Mouse (Mus musculus) megakaryocyte, embryonic 14.5 days (primary cell): ENCODE measurements at regions not wholly inside any gene's neighbourhood (a gene's known extent, or its start where the extent isn't known, plus 50 kb on each side); places are given as distances from the start of the nearest gene placed in this dataset.
"Not testable (repeated sequence)": the region's sequence is repeated elsewhere in the genome, so short reads cannot be mapped to it uniquely, and the experiment has no call there.

ENCODE experiments used
- H3K27me3 ChIP-seq: replicated peaks from 2 replicates; pipeline ENCODE3; 2012; ENCODE audit warnings: inconsistent platforms
- H3K36me3 ChIP-seq: replicated peaks from 2 replicates; pipeline ENCODE3; 2012; ENCODE audit warnings: low read length, inconsistent platforms, mixed read lengths
- H3K4me1 ChIP-seq: 2 replicates; pipeline ENCODE4 v1.6.1; 2012; ENCODE audit warnings: inconsistent platforms
- H3K4me3 ChIP-seq: replicated peaks from 2 replicates; pipeline ENCODE3; 2012; ENCODE audit warnings: moderate library complexity, mild to moderate bottlenecking, inconsistent platforms
- H3K9me3 ChIP-seq: 2 replicates; pipeline ENCODE4 v1.6.1; 2012; ENCODE audit warnings: inconsistent platforms
- FLI1 ChIP-seq: IDR thresholded peaks from 2 replicates; pipeline ENCODE4 v1.6.1; 2012; ENCODE audit warnings: low read length, inconsistent platforms, mixed read lengths
- GATA1 ChIP-seq: IDR thresholded peaks from 3 replicates; pipeline ENCODE4 v1.6.1; 2012; ENCODE audit warnings: mixed read lengths, low read length, inconsistent platforms, borderline replicate concordance

DNA sequence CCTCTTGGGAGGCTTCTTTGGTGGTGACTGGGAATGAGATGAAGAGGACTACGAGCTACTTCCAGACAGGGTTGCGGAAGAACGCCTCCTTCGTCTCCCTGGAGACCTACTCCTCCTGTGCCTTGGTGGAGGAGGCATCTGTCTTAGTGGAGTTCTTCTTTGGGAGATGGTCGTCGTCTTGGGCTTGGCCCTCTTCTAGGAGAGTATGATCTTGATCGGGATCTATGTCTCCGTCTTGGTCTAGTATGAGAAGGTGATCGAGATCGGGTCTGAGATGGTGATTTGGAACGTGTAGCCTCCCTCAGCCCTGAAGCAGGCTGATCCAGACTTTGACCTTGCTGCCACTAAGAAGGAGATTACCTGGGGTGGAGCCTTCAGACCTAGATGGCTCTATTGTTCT is 276.3 kb downstream of the 1810013L24Rik start:
- TF ChIP-seq FLI1 (no peak), GATA1 (no peak)
- no peak overlapping the region for H3K4me3 ChIP-seq
- H3K4me1 ChIP-seq, result no peaks in the 10 kb centered on the region
- H3K9me3 ChIP-seq, result peaks cover 29% of the 10 kb centered on the region
- H3K36me3 ChIP-seq, result no peaks in the 10 kb centered on the region
- H3K27me3 ChIP-seq, result no peaks in the 10 kb centered on the region

DNA sequence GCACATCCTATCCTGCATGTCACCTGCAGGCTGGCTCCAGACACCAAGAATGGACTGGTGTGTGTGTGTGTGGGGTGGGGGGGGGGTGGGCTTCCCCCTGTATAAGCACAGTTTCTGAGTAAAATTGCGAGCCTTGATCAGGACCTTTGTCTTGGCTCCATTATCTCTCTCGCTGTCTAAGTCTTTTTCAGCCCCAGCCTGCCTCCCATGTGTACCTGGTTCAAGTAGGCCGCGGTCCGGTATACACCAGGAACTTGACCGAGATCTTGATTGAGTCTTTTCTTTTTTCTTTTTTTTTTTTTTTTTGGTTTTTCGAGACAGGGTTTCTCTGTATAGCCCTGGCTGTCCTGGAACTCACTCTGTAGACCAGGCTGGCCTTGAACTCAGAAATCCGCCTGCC is 276.8 kb downstream of the 1810013L24Rik start:
- H3K9me3 ChIP-seq, result peaks cover 29% of the 10 kb centered on the region
- not testable (repeated sequence) for H3K4me3 ChIP-seq, H3K36me3 ChIP-seq, H3K27me3 ChIP-seq, H3K4me1 ChIP-seq

DNA sequence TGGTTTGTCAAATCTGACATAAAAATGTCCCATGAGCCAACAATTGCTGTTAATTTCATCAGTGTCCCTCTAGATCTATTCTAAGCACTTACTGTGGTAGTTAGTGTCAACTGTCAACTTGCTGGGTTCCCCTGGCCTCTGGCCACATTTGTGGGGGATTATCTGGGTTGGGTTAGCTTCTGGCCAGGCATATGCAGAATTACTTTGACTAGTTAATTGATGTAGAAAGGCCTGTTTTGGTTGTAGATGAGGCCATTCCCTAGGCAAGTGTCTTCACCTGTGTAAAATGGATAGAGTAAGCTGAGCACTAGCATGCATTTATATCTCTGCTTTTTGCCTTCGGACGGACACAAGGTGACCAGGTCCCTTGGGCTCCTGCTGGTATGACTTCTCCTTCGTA is 283.9 kb downstream of the 1810013L24Rik start:
- Histone ChIP-seq H3K36me3 (no peaks in the 10 kb centered on the region), H3K4me1 (no peaks in the 10 kb centered on the region), H3K9me3 (0 out of 2 replicates have a peak, but pooled peaks cover 2% of the 10 kb centered on the region), H3K27me3 (no peaks in the 10 kb centered on the region), H3K4me3 (no peak overlapping the region)
- TF ChIP-seq FLI1 (no peak), GATA1 (no peak)

DNA sequence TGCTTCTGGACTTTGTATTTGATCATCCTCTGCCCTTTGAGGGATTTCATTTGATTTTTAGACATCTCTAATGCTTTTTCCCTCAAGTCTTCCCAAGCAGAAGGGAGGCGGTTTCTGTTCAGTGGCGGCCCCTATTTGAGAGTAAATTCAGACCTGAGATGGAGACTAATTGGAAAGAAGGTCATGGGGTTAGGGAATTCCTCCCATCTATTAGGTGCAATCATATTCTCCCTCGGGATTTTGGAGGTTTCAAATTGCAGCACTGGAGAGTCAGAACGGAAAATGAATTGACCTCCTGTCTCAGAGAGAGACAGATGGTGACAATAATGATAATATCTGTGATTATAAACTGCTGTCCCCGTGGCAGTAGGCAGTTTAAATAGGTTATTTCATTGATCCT is 285.6 kb downstream of the 1810013L24Rik start:
- no peaks in the 10 kb centered on the region for H3K4me1 ChIP-seq
- H3K27me3 ChIP-seq, result no peaks in the 10 kb centered on the region
- no peak overlapping the region for H3K4me3 ChIP-seq
- no peaks in the 10 kb centered on the region for H3K9me3 ChIP-seq
- H3K36me3 ChIP-seq, result no peaks in the 10 kb centered on the region
- no peak for TF ChIP-seq FLI1
- TF ChIP-seq GATA1, result no peak

DNA sequence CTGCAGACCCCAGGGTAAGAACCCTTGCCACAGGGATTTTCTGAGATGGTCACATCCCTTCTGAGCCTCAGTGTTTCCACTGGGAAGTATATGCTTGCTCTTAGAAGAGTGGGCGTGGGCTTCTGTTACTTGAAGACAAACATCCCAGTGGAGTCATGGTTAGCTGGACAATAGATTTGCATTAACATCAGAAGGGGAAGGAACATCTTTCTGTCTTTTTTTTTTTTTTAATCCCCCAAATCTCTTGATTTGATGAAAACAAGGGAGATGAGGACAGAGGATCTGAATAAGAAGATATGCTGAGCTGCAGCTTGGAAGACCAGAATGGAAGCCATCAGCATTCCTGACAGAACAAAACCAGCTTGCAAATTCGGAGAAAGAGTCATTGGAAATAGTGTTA is 291.7 kb downstream of the 1810013L24Rik start:
- no peaks in the 10 kb centered on the region for H3K36me3 ChIP-seq
- no peaks in the 10 kb centered on the region for H3K27me3 ChIP-seq
- no peaks in the 10 kb centered on the region for H3K4me1 ChIP-seq
- TF ChIP-seq FLI1 (no peak), GATA1 (no peak)
- H3K9me3 ChIP-seq, result no peaks in the 10 kb centered on the region
- H3K4me3 ChIP-seq, result no peak overlapping the region

DNA sequence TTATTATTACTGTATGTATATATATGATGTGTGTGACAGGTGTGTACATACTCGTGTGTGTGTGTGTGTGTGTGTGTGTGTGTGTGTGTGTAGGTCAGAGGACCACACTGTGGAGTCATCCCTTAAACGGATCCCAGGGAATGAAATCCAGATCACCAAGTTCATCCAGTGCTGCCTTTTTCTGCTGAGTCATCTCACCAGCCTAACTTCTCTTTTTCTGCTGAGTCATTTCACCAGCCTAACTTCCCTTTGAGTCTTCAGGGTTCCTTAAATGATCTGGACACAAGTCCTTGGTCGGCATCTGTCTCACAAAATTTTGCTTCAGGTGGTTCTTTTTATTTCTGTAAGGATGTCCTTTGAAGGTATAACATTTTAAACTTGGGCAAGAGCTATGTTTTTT is 302.2 kb downstream of the 1810013L24Rik start:
- H3K4me3 ChIP-seq, result no peak overlapping the region
- no peaks in the 10 kb centered on the region for H3K4me1 ChIP-seq

DNA sequence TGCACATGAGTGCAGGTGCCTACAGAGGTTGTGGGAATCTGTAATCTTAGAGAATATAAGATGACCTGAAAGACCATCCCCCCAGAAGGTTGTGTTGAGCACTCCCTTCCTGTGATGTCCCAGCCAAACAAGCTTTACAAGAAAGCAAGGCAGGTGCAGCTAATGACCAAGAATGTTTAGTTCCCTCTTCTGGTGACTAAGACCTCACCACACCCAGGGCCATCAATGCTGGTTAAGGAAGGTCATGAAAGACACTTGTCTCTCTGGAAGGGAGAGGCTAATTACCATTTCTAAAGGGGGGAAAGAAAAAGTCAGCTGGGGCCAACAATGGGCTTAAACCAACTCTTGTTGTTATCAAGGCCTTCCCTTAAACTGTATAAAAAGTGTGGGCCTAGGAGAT is 302.9 kb downstream of the 1810013L24Rik start:
- TF ChIP-seq GATA1, result no peak
- no peak for TF ChIP-seq FLI1
- Histone ChIP-seq H3K4me1 (no peaks in the 10 kb centered on the region), H3K27me3 (no peaks in the 10 kb centered on the region), H3K9me3 (peaks cover 9% of the 10 kb centered on the region; the same call in 1 of the 2 replicates), H3K36me3 (no peaks in the 10 kb centered on the region), H3K4me3 (no peak overlapping the region)

More for the DNA sequence above, 302.2 kb downstream of the 1810013L24Rik start:
- H3K27me3 ChIP-seq, result no peaks in the 10 kb centered on the region
- TF ChIP-seq FLI1 (no peak), GATA1 (no peak)
- peaks cover 9% of the 10 kb centered on the region; the same call in 1 of the 2 replicates for H3K9me3 ChIP-seq
- no peaks in the 10 kb centered on the region for H3K36me3 ChIP-seq

DNA sequence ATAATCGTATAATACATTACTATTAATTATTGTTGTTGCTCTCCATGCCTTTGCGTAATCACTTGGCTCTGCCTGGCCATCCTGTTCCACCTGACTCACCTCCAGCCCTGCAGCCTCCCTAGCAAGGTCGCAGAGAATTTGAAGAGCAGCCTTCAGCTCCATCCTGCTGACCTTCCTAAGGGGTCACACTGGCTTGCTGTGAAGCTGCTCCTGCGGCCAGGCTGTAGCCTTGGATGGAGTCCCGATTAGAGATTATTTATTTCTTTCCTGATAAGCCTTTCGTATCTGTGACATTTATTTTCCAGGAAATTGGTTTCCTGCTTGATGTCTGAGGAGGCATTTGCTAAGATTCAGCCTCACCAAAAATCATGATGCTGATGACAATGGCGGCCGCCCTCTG is 305.5 kb downstream of the 1810013L24Rik start:
- Histone ChIP-seq H3K4me1 (no peaks in the 10 kb centered on the region), H3K4me3 (no peak overlapping the region), H3K36me3 (no peaks in the 10 kb centered on the region), H3K9me3 (peaks cover 9% of the 10 kb centered on the region; the same call in 1 of the 2 replicates), H3K27me3 (no peaks in the 10 kb centered on the region)
- no peak for TF ChIP-seq FLI1
- no peak for TF ChIP-seq GATA1

DNA sequence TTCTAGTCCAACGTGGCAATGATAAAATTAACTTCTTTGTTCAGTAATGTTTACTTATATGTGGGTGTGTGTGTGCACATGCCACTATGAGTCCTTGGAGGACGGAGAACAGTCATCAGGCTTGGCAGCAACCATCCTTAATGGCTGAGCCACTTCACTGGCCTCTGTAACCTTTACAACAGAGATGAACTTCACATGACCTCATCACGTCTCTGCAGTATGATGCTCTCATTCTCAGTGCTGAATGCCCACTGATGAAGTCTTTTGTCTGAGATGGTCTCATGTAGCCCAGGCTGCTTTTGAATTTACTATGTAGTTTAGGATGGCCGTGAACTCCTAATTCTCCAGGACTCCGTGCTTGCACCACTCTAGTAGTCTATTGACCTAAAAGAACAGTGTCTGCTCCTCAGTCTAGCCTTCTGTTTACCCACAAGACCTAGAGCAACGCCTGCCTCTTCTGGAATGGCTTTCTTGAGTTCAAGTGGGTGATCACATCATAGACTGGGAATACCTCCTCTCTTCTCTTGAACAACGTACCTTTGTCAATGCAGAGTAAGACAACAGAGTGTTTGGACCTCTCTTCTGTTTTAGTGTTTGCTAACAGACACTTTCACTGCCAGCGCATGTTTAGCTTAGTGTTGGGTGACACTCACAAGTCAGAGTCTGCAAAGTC is 308.8 kb downstream of the 1810013L24Rik start:
- H3K4me1 ChIP-seq, result no peaks in the 10 kb centered on the region
- H3K9me3 ChIP-seq, result peaks cover 12% of the 10 kb centered on the region; the same call in 1 of the 2 replicates
- no peaks in the 10 kb centered on the region for H3K36me3 ChIP-seq
- TF ChIP-seq GATA1 (no peak), FLI1 (no peak)
- H3K4me3 ChIP-seq, result no peak overlapping the region
- H3K27me3 ChIP-seq, result no peaks in the 10 kb centered on the region

DNA sequence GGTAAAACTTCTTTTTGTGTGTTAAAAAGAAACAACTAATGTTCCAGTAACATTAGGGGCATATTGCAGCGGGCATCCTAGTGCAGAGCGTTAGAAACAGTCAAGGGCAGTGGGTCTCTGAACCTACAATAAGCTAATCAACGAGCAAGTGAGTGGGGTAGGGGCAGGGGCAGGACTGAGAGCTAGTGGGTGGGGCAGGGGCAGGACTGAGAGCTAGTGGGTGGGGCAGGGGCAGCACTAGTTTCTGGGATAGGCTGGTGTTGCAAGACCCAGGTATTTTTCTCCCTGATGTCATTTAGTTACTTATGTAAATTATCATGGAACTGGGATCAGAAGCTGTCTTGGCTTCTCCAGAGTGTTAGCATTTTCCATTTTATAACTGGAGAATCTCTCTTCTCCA is 309.5 kb downstream of the 1810013L24Rik start:
- Histone ChIP-seq H3K4me3 (no peak overlapping the region), H3K9me3 (peaks cover 12% of the 10 kb centered on the region; the same call in 1 of the 2 replicates), H3K4me1 (no peaks in the 10 kb centered on the region), H3K36me3 (no peaks in the 10 kb centered on the region), H3K27me3 (no peaks in the 10 kb centered on the region)
- TF ChIP-seq FLI1 (no peak), GATA1 (no peak)
